Mouse (Mus musculus): ENCODE measurements at regions not wholly inside any gene's neighbourhood (a gene's known extent, or its start where the extent isn't known, plus 50 kb on each side); places are given as distances from the start of the nearest gene placed in this dataset.

DNA sequence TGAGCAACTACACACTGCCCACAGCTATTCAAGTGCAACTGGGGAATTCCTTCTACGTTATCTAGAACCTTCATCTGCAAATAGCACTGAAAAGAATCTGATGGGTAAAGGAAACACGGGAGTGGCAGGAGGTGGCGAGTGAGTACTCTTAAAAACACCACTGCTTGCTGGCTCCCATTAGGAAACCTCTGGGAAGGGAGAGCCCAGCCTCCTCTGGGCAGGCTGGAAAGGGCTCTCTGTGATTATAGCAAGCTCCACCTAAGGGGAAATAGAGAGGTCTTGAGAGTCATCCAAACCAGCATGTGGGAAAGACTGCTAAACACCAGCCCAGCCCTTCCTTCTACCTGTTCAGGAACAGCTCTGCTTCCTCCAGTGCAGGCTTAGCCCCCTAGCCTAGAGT, 189.0 kb upstream of the Zfp637 start:
- TF ChIP-seq MAFK (IDR thresholded peaks at IDR 0.05; ENCODE audit: borderline replicate concordance, low read depth, low read length): no peak
- TF ChIP-seq EP300 (IDR thresholded peaks at IDR 0.05; ENCODE audit: low read depth in 1 of 2, low read length in 2 of 2): no peak
- no peak for TF ChIP-seq POLR2A (IDR thresholded peaks at IDR 0.05; ENCODE audit: control insufficient read depth in 1 of 2, insufficient read depth in 1 of 2, low read depth in 1 of 2, low read length in 2 of 2, poor library complexity in 1 of 2)
- no peak for TF ChIP-seq KAT2A (conservative IDR thresholded peaks at IDR 0.05; ENCODE audit: low read depth, low read length)
- no peak for TF ChIP-seq CTCF (IDR thresholded peaks at IDR 0.05 in 2 of 3, conservative IDR thresholded peaks at IDR 0.05 in 1 of 3; ENCODE audit: control insufficient read depth in 1 of 3, insufficient read depth in 1 of 3, low read depth in 2 of 3, low read length in 3 of 3, poor library complexity in 1 of 3, severe bottlenecking in 1 of 3)
- no peak for TF ChIP-seq SMC3 (IDR thresholded peaks at IDR 0.05; ENCODE audit: low read depth, low read length)
- no peak for TF ChIP-seq MYB (IDR thresholded peaks at IDR 0.05; ENCODE audit: low read depth, low read length)
- TF ChIP-seq BHLHE40 (IDR thresholded peaks at IDR 0.05; ENCODE audit: borderline replicate concordance, low read depth, low read length): no peak
- no peak for TF ChIP-seq GATA1 (IDR thresholded peaks at IDR 0.05; ENCODE audit: low read depth, low read length)
- TF ChIP-seq TAL1 (IDR thresholded peaks at IDR 0.05; ENCODE audit: low read length): no peak
